Mouse (Mus musculus): ENCODE measurements around the gene Fkbpl.

The Fkbpl gene

DNA sequence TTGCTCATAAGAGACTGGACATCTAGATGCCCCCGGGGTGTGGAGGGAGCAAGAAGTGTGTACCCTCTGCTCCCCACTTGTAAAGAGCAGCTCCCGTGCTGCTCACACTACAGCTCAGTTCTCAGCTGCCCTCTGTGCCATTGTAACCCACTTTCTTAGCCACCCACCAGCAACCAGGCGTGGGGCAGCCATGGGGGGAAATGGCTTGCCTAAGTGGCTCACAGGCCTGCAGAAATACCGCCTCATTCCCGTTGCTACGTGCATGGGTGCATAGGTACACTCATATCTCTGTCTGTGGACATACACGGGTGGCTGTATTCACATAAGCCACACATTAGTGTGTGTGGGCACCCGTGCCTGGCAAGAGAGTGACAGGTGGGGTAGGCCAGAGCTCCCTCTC is 18.4 kb downstream of the Fkbpl start:
- in situ Hi-C loops (cut with MseI, MboI): loop anchor here in 1 of 2 experiments (10.0 kb wide), 1 partner anchor 52 kb away; no protein-coding TSS in a partner anchor

DNA sequence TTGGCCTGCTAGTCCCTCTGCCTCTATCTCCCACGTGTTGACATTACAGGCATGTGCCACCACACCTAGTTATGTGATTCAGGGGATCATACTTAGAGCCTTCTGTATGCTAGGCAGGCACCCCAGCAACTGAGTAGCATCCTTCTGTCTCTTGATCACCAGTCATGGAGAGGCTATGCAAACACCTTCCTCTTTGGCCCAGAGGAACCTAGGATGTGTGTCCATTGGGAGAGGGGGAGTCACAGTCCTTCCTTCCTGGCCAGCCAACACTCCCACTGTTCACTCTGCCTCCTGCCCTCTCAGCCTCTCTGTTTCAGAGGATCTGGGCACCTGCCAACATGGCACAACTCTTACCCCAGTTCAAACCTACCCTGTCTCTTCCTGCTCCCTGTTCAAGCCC is 19.0 kb downstream of the Fkbpl start:
- in situ Hi-C loops (cut with MseI, MboI): loop anchor here in 1 of 2 experiments (10.0 kb wide), 1 partner anchor 51 kb away; no protein-coding TSS in a partner anchor

GRCm38 (mm10) chr17:34664472-34664871 is 19.9 kb downstream of the Fkbpl start:
- in situ Hi-C loops (cut with MseI, MboI): loop anchor here in 1 of 2 experiments (10.0 kb wide), 1 partner anchor 50 kb away; no protein-coding TSS in a partner anchor

DNA sequence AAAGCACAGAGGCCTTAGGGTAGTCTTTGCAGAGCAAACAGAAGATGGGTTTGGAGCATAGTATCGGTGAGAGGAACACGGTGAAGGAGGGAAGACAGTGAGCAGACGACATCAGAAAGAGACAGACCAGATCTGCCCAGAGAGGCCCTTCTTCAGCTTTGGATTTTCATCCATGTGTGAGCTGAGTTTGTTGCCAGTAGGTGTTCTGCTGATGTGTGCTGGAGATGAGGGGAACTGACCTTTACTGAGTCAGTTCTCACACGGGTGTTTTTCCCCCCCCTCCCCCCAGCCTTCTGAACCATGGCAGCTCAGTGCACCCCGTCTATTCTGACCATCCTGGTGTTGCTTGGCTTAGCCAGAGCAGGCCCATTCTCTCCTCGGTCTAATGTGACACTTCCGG is 25.7 kb downstream of the Fkbpl start, which contains the start of gene Tnxb:
Gene Tnxb (plus strand): TSS at position 301 of the 400 bp plus-strand sequence.
- in situ Hi-C loops (cut with MseI, MboI): no loop called here

- in situ Hi-C loops (cut with MseI, MboI): no loop called here
Observed at GRCm38 (mm10) chr17:34671151-34672066, 26.8 kb downstream of the Fkbpl start.

DNA sequence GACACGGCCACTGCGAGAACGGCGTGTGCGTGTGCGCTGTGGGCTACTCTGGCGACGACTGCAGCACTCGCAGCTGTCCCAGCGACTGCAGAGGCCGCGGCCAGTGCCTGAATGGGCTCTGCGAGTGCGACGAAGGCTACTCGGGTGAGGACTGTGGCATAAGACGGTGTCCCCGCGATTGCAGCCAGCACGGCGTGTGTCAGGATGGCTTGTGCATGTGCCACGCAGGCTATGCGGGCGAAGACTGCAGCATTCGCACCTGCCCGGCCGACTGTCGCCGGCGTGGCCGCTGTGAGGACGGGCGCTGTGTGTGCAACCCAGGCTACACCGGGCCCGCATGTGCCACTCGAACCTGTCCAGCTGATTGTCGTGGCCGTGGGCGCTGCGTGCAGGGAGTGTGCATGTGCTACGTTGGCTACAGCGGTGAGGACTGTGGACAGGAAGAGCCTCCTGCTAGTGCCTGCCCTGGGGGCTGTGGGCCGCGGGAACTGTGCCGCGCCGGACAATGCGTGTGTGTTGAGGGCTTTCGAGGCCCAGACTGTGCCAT is 27.8 kb downstream of the Fkbpl start:
- in situ Hi-C loops (cut with MseI, MboI): no loop called here

- in situ Hi-C loops (cut with MseI, MboI): no loop called here
Observed at GRCm38 (mm10) chr17:34673139-34673538, 28.6 kb downstream of the Fkbpl start.

DNA sequence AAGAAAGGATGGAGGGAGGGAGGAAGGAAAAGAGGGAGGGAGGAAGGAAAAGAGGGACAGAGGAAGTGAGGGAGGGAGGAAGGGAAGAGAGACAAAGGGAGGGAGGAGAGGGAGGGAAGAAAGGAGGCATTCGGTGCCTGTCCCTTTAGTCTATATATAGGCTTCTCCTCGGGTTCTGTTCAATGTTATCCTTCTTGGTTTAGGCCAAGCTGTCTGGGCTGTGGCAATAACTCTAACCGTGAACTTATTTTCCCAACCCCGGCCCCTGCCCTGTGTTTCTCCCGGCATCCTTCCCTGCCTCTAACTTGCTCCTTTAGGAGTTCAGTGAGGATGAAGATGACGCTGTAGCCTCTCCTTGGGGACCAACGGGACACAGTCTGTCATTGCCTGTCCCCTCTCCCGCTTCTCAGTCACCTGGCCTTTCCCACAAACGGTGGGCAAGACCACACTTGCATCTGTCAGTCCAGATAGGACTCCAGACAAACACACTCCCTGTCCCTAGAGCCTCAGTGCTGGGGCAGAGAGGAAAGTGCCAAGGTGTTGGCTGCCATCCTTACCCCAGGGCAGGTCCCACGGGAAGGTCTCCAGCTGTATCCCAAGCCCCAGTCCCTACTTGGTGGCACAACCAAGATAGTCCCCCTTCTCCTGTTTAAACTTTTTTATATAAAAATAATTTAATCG is 30.1 kb downstream of the Fkbpl start:
- in situ Hi-C loops (cut with MseI, MboI): no loop called here

DNA sequence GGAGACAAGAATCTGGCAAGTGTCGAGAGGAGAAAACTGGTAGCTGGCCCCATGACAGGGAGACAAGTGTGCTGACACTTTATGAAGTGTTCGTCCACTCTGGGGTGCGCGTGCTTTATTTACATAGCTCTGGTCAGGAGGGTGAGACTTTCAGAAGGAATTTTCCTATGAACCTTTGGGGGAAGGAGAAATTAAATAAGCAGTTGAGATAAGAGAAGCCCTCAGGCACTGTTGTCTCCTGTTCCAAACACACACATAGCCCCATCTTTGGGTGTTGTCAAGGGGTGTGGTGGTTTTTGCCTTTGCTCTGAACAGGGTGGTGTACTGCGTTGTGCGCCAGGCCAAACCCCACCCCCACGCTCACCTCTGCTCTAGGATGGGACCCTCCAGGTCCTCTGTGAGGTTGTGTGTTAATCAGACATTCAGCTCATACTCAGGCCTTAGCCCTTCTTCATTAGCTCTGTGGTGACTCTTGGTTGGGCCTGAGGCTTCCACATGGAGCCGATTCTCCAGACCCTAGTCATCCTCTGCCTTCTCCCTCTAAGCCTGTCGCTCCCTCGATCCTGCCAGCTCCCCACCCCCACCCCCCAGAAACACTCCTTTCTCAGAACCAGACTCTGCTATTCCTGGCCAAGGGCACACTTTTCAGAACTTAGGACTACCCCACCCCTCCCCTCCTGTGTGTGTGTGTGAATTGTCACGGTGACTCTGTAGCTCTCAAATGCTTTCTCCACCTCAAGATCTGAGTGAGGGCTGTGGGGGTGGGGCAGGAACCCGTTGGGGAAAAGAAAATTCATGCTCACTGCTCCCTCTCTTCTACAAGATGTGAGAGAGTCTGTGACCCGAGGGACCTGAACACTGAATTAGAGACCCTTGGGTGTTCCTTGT is 30.9 kb downstream of the Fkbpl start:
- in situ Hi-C loops (cut with MseI, MboI): no loop called here

- in situ Hi-C loops (cut with MseI, MboI): no loop called here
Observed at GRCm38 (mm10) chr17:34676093-34676460, 31.5 kb downstream of the Fkbpl start.

DNA sequence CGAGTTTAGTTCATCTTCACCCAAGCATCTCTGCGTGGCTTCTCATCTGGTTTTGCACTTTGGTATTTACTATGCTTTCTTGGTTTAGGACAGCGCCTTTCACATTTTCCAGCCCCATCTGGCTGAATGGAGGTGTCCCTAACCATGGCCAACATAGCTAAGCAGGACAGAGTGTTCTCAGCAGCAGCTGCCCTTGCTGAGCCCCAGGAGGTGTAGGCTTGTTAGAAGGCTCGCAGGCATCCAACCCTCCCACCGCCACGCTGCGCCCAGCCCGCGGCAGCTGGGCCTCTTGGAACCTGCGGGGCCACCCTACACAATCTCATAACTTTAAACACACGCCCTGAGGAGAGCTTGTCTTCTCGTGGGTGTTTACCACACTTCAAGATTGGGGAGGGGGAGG is 32.1 kb downstream of the Fkbpl start:
- in situ Hi-C loops (cut with MseI, MboI): no loop called here

DNA sequence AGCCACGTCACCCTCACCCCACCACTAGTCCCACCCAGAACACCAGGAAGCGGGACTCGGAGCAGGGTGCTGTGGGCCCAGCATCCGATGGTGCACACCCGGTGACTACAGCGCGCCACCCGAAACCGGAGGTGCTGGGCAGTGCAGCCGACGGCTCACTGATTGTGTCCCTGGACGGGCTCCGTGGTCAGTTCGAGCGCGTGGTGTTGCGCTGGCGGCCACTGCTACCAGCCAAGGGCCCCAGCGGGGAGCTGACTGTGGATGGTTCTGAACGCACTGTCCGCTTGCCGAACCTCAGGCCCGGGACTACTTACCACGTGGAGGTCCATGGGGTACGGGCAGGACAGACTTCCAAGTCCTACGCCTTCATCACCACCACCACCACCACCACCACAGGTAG is 35.6 kb downstream of the Fkbpl start:
- in situ Hi-C loops (cut with MseI, MboI): no loop called here

DNA sequence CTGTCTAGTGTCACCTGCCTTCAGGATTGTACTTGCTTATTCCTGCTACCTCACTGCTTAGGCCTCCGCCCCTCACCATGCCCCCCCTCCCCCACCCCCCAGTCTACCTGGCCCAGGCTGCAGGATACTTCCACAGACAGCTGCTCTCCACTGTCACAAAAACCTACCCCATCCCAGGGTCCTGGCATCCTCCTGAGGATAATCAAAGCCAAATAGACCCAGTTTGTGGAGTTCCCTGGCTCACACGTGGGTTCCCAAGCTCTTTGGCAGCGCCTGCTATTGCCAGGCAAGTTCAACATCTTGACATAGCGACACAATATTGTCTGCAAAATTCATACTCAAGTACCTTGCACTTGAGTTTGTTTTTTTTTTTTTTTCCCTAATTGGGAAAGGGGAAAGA is 36.1 kb downstream of the Fkbpl start:
- in situ Hi-C loops (cut with MseI, MboI): no loop called here

- in situ Hi-C loops (cut with MseI, MboI): no loop called here
Observed at GRCm38 (mm10) chr17:34681132-34681571, 36.6 kb downstream of the Fkbpl start.

DNA sequence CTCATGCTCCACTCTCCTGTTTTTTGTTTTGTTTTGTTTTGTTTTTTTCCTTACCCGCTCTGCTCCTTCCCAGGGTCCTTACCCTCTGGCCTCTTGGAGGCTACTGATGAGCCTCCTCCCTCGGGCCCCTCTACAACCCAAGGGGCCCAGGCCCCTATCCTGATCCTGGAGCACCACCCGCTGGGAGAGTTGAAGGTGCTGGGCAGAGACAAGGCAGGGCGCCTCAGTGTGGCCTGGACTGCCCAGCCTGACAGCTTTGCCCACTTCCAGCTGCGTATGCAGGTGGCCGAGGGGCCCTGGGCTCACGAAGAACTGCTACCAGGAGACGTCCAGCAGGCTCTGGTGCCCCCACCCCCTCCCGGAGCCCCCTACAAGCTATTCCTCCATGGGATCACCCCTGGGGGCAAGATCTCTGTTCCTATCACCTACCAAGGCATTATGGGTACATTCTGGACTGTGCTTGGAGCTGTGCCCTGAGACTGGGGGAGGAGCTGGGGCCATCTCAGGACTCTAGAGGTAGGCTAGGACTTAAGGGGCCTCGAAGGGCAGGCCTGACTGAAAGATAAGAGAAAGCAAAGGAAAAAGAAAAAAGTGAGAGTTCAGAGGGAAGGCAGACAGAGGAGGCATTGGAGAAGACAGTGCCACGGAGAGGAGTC is 37.4 kb downstream of the Fkbpl start:
- in situ Hi-C loops (cut with MseI, MboI): no loop called here

- in situ Hi-C loops (cut with MseI, MboI): no loop called here
Observed at GRCm38 (mm10) chr17:34683179-34683578, 38.6 kb downstream of the Fkbpl start.

DNA sequence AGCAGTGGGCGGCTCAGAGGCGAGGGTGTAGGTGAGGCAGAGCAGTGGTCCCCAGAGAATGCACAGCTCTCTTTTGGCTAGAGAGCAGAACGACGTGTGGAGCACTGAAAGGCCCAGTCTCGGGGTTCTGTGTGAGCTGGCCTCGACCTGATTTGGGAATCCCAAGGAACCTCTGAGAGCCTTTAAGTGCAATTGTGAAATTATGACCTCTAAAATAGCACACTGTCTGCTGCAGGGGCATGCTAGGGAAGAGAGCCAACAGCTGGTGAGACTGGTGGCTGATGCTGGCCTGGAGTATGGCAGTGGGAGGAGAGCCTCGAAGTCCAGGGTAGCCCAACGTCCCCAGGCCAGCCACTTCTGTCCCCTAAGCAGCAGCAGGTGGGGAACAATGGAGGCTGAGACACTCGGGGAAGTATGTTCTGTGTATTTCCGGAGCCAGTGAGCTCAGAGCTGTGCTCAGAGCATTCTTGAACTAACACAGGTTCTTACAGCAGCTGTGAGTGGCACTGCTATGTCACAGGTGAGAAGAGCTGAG is 39.2 kb downstream of the Fkbpl start:
- in situ Hi-C loops (cut with MseI, MboI): no loop called here

- in situ Hi-C loops (cut with MseI, MboI): no loop called here
Observed at GRCm38 (mm10) chr17:34684253-34684893, 39.8 kb downstream of the Fkbpl start.

GRCm38 (mm10) chr17:34685120-34686110 is 40.9 kb downstream of the Fkbpl start:
- in situ Hi-C loops (cut with MseI, MboI): no loop called here
